Mouse (Mus musculus): ENCODE data around the gene Capn3. TPM values are rescaled to one million over a fixed set of nuclear protein-coding genes. Genes with fewer than 3 reads are reported as not detected.

Capn3 gene
- total and polyA plus RNA-seq, 2 experiments from 2014 or later = 0.42 to 1.2 TPM

DNA sequence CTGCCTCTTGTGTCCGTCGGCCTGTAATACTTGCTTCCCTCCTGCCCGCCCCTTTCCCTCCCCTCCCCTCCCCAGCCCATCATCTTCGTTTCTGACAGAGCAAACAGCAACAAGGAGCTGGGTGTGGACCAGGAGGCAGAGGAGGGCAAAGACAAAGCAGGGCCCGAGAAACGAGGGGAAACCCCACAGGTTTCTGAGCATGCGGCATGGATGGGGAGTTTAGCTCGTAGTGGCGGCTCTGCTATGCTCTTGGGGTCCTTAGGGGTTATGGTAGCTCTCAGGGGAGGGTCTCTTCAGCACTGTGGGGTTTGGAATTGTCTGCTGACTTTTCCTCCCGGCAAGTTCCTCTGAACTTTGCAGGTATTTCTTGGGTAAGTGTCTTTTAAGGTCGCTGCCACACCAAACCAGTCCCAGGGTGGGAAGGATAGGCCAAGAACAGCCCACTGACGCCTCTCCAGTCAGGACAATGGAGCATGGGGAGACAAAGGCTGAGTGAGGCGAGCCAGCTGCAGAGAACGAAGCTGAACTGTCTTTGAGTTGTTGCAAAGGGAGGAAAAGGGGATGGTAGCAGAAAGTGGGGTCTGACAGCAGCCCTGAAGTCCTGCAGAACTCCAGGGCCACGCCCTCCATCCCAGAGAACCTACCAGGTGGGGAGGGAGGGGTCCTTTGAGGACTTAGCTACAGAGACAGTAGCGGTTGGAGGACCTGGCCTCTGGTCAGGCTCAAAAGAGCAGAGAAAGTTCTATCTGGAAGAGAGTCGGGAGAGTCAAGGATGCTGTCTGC, 45.5 kb downstream of the Capn3 start:
- Histone ChIP-seq H3K36me3 (ENCODE audit: insufficient read depth, low read length) (peaks cover 11% of the 10 kb centered on the region; the same call in 1 of the 2 replicates), H3K4me2 (ENCODE audit: low read depth, low read length) (no peak overlapping the region), H3K27ac (no peak overlapping the region), H3K4me1 (ENCODE audit: insufficient read depth, low read length) (no peaks in the 10 kb centered on the region), H3K9ac (replicated peaks; ENCODE audit: low read length) (no peak overlapping the region), H3K27me3 (ENCODE audit: insufficient read depth, low read length) (no peaks in the 10 kb centered on the region), H3K9me3 (ENCODE audit: low read length) (no peaks in the 10 kb centered on the region), H3K4me3 (ENCODE audit: low read length) (no peak overlapping the region)
- DNase-seq (ENCODE audit: low spot score) (no peak), ATAC-seq (no peak)
- TF ChIP-seq CTCF (IDR thresholded peaks at IDR 0.05; ENCODE audit: low read depth) = no peak
- WGBS = 33% methylated on average over 17 of the region's 17 CpGs

DNA sequence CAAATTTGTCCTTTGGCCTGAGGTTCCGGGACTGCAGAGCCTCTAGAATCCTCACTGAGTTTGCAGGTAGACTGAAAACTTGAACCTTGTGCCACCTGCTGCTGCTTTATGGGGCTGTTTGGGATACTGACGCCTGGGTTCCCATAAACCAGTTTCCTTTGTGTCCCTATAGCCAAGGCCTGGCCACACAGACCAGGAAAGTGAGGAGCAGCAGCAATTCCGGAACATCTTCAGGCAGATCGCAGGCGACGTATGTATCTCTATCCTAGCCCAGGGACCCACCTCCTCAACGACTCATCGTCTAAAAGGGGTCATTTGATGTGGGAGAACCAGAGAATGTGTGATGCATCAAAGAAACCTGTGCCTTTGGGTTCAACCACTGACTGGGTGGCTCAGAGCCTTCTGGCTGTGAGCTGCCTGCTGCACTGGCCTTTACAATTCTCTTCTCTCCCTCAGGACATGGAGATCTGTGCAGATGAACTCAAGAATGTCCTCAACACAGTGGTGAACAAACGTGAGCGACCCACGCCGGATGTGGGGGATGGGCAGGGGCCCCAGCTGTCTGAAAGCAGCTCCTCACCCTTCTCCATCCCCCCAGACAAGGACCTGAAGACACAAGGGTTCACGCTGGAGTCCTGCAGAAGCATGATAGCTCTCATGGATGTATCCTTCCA, 46.2 kb downstream of the Capn3 start:
- DNase-seq (ENCODE audit: low spot score) (no peak), ATAC-seq (no peak)
- Histone ChIP-seq H3K27me3 (ENCODE audit: insufficient read depth, low read length) (no peaks in the 10 kb centered on the region), H3K4me1 (ENCODE audit: insufficient read depth, low read length) (no peaks in the 10 kb centered on the region), H3K4me3 (ENCODE audit: low read length) (no peak overlapping the region), H3K27ac (no peak overlapping the region), H3K36me3 (ENCODE audit: insufficient read depth, low read length) (peaks cover 13% of the 10 kb centered on the region; the same call in 1 of the 2 replicates), H3K4me2 (ENCODE audit: low read depth, low read length) (no peak overlapping the region), H3K9me3 (ENCODE audit: low read length) (no peaks in the 10 kb centered on the region), H3K9ac (replicated peaks; ENCODE audit: low read length) (no peak overlapping the region)
- WGBS = 72% methylated on average over 13 of the region's 13 CpGs
- no peak for TF ChIP-seq CTCF (IDR thresholded peaks at IDR 0.05; ENCODE audit: low read depth)

DNA sequence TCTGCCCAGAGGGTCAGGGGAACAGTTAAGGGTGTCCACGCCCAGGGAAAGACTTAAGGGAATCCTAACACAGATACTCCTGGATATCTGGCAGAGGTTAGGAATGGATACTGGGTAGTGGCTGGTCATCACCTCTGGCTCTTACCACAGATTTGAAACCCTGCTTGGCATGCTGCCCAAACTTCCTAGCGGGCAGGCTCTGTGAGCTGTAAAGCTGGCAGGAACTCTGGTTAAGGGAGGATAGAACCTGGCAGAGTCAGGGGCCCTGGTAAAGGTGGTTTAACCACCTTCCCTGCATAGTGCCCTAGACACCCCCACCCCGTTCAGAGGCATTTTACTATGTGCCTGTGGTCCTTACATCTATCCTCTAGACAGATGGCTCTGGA, 46.8 kb downstream of the Capn3 start:
- ATAC-seq = no peak
- no peak for TF ChIP-seq CTCF (IDR thresholded peaks at IDR 0.05; ENCODE audit: low read depth)
- no peaks in the 10 kb centered on the region for H3K4me1 ChIP-seq (ENCODE audit: insufficient read depth, low read length)
- H3K27me3 ChIP-seq (ENCODE audit: insufficient read depth, low read length) = no peaks in the 10 kb centered on the region
- no peak overlapping the region for H3K27ac ChIP-seq
- no peak overlapping the region for H3K9ac ChIP-seq (replicated peaks; ENCODE audit: low read length)
- peak; percentile 16 for DNase-seq (ENCODE audit: low spot score)
- no peak overlapping the region for H3K4me3 ChIP-seq (ENCODE audit: low read length)
- 63% methylated on average over 3 of the region's 3 CpGs for WGBS
- H3K9me3 ChIP-seq (ENCODE audit: low read length) = no peaks in the 10 kb centered on the region
- H3K4me2 ChIP-seq (ENCODE audit: low read depth, low read length) = no peak overlapping the region
- H3K36me3 ChIP-seq (ENCODE audit: insufficient read depth, low read length) = peaks cover 13% of the 10 kb centered on the region; the same call in 1 of the 2 replicates

- Histone ChIP-seq H3K4me2 (ENCODE audit: low read depth, low read length) (no peak overlapping the region), H3K27me3 (ENCODE audit: insufficient read depth, low read length) (no peaks in the 10 kb centered on the region), H3K4me1 (ENCODE audit: insufficient read depth, low read length) (no peaks in the 10 kb centered on the region), H3K9me3 (ENCODE audit: low read length) (no peaks in the 10 kb centered on the region), H3K9ac (replicated peaks; ENCODE audit: low read length) (no peak overlapping the region), H3K36me3 (ENCODE audit: insufficient read depth, low read length) (peaks cover 13% of the 10 kb centered on the region; the same call in 1 of the 2 replicates), H3K4me3 (ENCODE audit: low read length) (no peak overlapping the region), H3K27ac (no peak overlapping the region)
- DNase-seq (ENCODE audit: low spot score) = no peak
- WGBS = 89% methylated on average over 6 of the region's 6 CpGs
- ATAC-seq = no peak
- no peak for TF ChIP-seq CTCF (IDR thresholded peaks at IDR 0.05; ENCODE audit: low read depth)
These were observed 47.3 kb downstream of the Capn3 start for GRCm38 (mm10) chr2:120503094-120503493.

DNA sequence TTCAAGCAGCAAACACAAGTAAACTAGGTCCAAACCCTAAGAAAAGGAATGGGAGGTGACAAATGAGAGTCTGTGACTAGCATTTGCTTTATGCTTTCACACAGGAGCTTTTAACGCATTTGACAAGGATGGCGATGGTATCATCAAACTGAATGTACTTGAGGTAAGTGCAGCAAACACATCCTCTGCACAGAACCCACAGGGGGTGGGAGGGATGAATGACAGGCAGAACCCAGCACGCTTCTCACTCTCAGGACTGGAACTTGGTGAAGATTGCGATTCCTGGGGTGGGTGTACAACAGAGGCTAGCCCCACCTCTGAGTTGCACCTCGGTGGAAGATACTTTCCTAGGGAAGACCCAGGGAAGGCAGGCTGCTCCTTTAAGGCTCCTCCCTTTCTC, 48.2 kb downstream of the Capn3 start:
- Histone ChIP-seq H3K9me3 (ENCODE audit: low read length) (no peaks in the 10 kb centered on the region), H3K4me3 (ENCODE audit: low read length) (no peak overlapping the region), H3K4me2 (ENCODE audit: low read depth, low read length) (no peak overlapping the region), H3K9ac (replicated peaks; ENCODE audit: low read length) (no peak overlapping the region), H3K4me1 (ENCODE audit: insufficient read depth, low read length) (no peaks in the 10 kb centered on the region), H3K27me3 (ENCODE audit: insufficient read depth, low read length) (no peaks in the 10 kb centered on the region), H3K27ac (no peak overlapping the region), H3K36me3 (ENCODE audit: insufficient read depth, low read length) (peaks cover 17% of the 10 kb centered on the region; the same call in 1 of the 2 replicates)
- WGBS = 85% methylated on average over 5 of the region's 5 CpGs
- DNase-seq (ENCODE audit: low spot score) (no peak), ATAC-seq (no peak)
- no peak for TF ChIP-seq CTCF (IDR thresholded peaks at IDR 0.05; ENCODE audit: low read depth)

DNA sequence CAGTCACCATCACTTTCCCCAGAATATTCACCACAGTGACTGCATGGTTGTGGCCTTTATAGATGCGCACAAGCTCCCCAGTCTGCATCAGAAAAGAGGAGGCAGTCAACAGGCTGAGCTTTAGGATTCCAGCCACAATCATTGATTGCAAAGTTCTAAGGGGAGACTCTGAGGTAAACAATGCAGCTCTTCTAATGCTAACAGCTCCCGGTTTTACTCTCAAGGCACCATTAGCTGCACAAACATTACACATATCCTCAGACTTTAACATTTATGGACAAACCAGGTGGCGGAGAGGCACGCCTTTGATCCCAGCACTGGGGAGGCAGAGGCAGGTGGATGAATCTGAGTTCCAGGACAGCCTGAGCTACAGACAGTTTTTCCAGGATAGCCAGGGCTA, 58.4 kb downstream of the Capn3 start:
- no peaks in the 10 kb centered on the region for H3K4me1 ChIP-seq (ENCODE audit: insufficient read depth, low read length)
- no peaks in the 10 kb centered on the region for H3K27me3 ChIP-seq (ENCODE audit: insufficient read depth, low read length)
- no peak overlapping the region for H3K4me3 ChIP-seq (ENCODE audit: low read length)
- H3K36me3 ChIP-seq (ENCODE audit: insufficient read depth, low read length) = peaks cover 55% of the 10 kb centered on the region
- no peak for TF ChIP-seq CTCF (IDR thresholded peaks at IDR 0.05; ENCODE audit: low read depth)
- H3K9me3 ChIP-seq (ENCODE audit: low read length) = no peaks in the 10 kb centered on the region
- 92% methylated on average over 4 of the region's 4 CpGs for WGBS
- no peak for DNase-seq (ENCODE audit: low spot score)
- no peak overlapping the region for H3K27ac ChIP-seq
- H3K9ac ChIP-seq (replicated peaks; ENCODE audit: low read length) = no peak overlapping the region
- no peak overlapping the region for H3K4me2 ChIP-seq (ENCODE audit: low read depth, low read length)
- no peak for ATAC-seq
